Mouse (Mus musculus) spleen, postnatal 0 days (tissue): ENCODE measurements around the gene Ppp1r7. TPM values are rescaled to one million over a fixed set of nuclear protein-coding genes. Genes with fewer than 3 reads are reported as not detected.

Experiments
- polyA plus RNA-seq: library from polyadenylated mRNA; unstranded; fragments of >200 nt; fragmentation: Nextera tagmentation; extraction: Ambion mirVana; gene quantifications from 2 replicates; pipeline ENCODE4 v1.2.1, GENCODE M21; 2015

Ppp1r7 gene
- 37.6 and 41.4 TPM in 2 replicates for polyA plus RNA-seq

DNA sequence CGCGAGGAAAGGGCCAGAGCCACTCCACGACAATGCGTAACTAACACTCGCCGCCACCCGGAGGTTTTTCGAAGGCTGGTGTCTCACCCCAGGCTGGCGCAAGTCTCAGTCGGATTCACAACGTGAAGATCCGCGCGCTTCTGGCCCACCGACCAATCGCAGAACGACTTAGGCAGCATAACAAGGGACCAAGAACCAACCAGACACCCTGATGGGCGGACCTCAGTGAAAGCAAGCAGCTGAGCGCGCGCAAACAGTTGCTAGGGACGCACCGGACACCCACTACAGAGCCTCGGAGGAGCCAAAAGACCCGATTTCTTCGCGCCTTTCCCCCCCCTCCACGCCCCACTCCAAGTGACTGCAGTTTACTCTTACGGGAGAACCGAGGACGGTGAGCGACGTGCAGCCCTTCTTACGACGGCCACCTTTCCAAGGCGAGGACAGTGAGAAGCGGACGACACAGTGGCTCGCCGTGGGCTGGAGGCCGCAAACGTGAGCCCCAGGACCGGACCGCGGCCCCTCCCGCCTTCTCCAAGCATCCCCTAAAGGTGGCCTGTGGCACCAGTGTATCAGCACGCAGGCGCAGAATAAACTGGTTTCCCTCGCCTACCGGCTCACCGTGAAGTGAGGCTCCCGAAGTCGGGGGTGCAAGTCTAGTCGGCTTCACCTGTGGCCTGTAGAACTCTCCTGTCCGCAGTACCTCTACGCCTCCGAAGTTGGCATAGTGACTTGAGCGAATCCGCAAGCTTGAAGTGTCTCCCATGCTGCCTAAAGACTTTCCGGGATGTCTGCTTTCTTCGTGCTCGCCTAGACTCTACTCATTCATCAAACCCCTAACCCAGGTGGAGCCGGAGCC is at the start of gene Ppp1r7, which contains the start of gene Pask:
Ppp1r7 (plus strand) TSS at position 207 of the 856 bp plus-strand sequence.
Pask (minus strand) TSS at position 835 of the 856 bp plus-strand sequence.

GRCm38 (mm10) chr1:93305581-93306337 is 36.9 kb upstream of the Ppp1r7 start, which contains the start of gene Mterf4:
Mterf4 (minus strand) TSS chr1:93305915.

GRCm38 (mm10) chr1:93373665-93374064 is 31.0 kb downstream of the Ppp1r7 start, which contains the start of gene Ano7:
Ano7 (plus strand) TSS chr1:93373930.

Other genes starting within 250 kb of the Ppp1r7 start
- 1.9 and 2.8 TPM in 2 replicates for gene Kif1a, start 240.9 kb upstream of the Ppp1r7 start, polyA plus RNA-seq
- 0.40 and 0.45 TPM in 2 replicates for gene Agxt, start 207.6 kb upstream of the Ppp1r7 start, polyA plus RNA-seq
- gene 2310007B03Rik, start 181.9 kb upstream of the Ppp1r7 start, polyA plus RNA-seq: 0.06 and 0.10 TPM in 2 replicates
- 0.05 and 0.06 TPM in 2 replicates for gene Crocc2, start 174.1 kb upstream of the Ppp1r7 start, polyA plus RNA-seq
- gene Sned1, start 107.0 kb upstream of the Ppp1r7 start, polyA plus RNA-seq: 4.2 and 9.9 TPM in 2 replicates
- 12.1 and 13.9 TPM in 2 replicates for gene Mterf4, start 36.9 kb upstream of the Ppp1r7 start, polyA plus RNA-seq
- 8.1 and 9.1 TPM in 2 replicates for gene Pask, start 628 bp downstream of the Ppp1r7 start, polyA plus RNA-seq
- not detected in 2 replicates for gene Ano7, start 31.1 kb downstream of the Ppp1r7 start, polyA plus RNA-seq
- gene Hdlbp, start 136.0 kb downstream of the Ppp1r7 start, polyA plus RNA-seq: 71.1 and 74.5 TPM in 2 replicates
- gene Farp2, start 169.2 kb downstream of the Ppp1r7 start, polyA plus RNA-seq: 0.64 and 1.1 TPM in 2 replicates